Mouse (Mus musculus): ENCODE results near the gene Gpr55. TPM values are rescaled to one million over a fixed set of nuclear protein-coding genes. Genes with fewer than 3 reads are reported as not detected.

The Gpr55 gene
- polyA plus RNA-seq, 1 experiment from 2014 or later = not detected

GRCm38 (mm10) chr1:85942318-85942717 is 18.5 kb downstream of the Gpr55 start:
- Histone ChIP-seq H3K27me3 (replicated peaks; ENCODE audit: control insufficient read depth, insufficient read depth, low read length) (no peaks in the 10 kb centered on the region), H3K27ac (ENCODE audit: low read depth, low read length) (no peak overlapping the region), H3K4me3 (ENCODE audit: low read depth, low read length) (no peak overlapping the region), H3K36me3 (ENCODE audit: control insufficient read depth, insufficient read depth, low read length) (no peaks in the 10 kb centered on the region), H3K4me2 (ENCODE audit: low read length) (no peak overlapping the region), H3K4me1 (ENCODE audit: control insufficient read depth, insufficient read depth, low read length) (no peaks in the 10 kb centered on the region), H3K9ac (ENCODE audit: low read length) (no peak overlapping the region), H3K9me3 (replicated peaks; ENCODE audit: control insufficient read depth, low read length) (no peaks in the 10 kb centered on the region)
- 79% methylated on average over 8 of the region's 8 CpGs for WGBS
- ATAC-seq (no peak), DNase-seq (ENCODE audit: low spot score) (no peak)

DNA sequence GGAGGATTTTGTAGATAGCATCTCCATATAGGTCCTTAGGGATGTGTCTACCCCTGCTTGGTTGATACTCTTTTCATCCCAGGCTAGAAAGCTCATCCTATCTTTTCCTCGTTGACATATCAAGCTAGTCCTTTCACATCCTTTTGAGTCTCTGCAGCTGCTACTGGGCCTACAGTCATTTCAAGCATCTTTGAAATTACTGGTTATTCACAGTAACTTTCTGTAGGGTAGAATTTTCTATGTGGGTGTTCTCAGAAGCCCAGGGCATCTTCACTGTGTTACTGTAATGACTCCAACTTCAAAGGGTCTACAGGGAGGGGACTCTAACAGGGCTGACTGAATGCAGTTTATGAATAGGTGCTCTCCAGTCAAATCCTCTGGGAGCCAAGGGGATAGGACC is 23.5 kb downstream of the Gpr55 start:
- Histone ChIP-seq H3K4me1 (ENCODE audit: control insufficient read depth, insufficient read depth, low read length) (peaks cover 16% of the 10 kb centered on the region), H3K9ac (ENCODE audit: low read length) (no peak overlapping the region), H3K36me3 (ENCODE audit: control insufficient read depth, insufficient read depth, low read length) (no peaks in the 10 kb centered on the region), H3K27me3 (replicated peaks; ENCODE audit: control insufficient read depth, insufficient read depth, low read length) (no peaks in the 10 kb centered on the region), H3K4me2 (ENCODE audit: low read length) (no peak overlapping the region), H3K4me3 (ENCODE audit: low read depth, low read length) (no peak overlapping the region), H3K9me3 (replicated peaks; ENCODE audit: control insufficient read depth, low read length) (no peaks in the 10 kb centered on the region), H3K27ac (ENCODE audit: low read depth, low read length) (no peak overlapping the region)
- DNase-seq (ENCODE audit: low spot score) = no peak
- no peak for ATAC-seq
- WGBS = 88% methylated on average over 1 of the region's 1 CpGs

- WGBS = 63% methylated on average over 6 of the region's 6 CpGs
- H3K9me3 ChIP-seq (replicated peaks; ENCODE audit: control insufficient read depth, low read length) = no peaks in the 10 kb centered on the region
- no peak overlapping the region for H3K4me2 ChIP-seq (ENCODE audit: low read length)
- DNase-seq (ENCODE audit: low spot score) (no peak), ATAC-seq (no peak)
- H3K36me3 ChIP-seq (ENCODE audit: control insufficient read depth, insufficient read depth, low read length) = no peaks in the 10 kb centered on the region
- no peak overlapping the region for H3K27ac ChIP-seq (ENCODE audit: low read depth, low read length)
- H3K4me1 ChIP-seq (ENCODE audit: control insufficient read depth, insufficient read depth, low read length) = peaks cover 20% of the 10 kb centered on the region
- no peaks in the 10 kb centered on the region for H3K27me3 ChIP-seq (replicated peaks; ENCODE audit: control insufficient read depth, insufficient read depth, low read length)
- H3K9ac ChIP-seq (ENCODE audit: low read length) = no peak overlapping the region
- no peak overlapping the region for H3K4me3 ChIP-seq (ENCODE audit: low read depth, low read length)
These were observed 24.5 kb downstream of the Gpr55 start for GRCm38 (mm10) chr1:85936265-85936664.

GRCm38 (mm10) chr1:85935148-85935852 is 25.5 kb downstream of the Gpr55 start:
- no peak overlapping the region for H3K9ac ChIP-seq (ENCODE audit: low read length)
- no peaks in the 10 kb centered on the region for H3K9me3 ChIP-seq (replicated peaks; ENCODE audit: control insufficient read depth, low read length)
- 50% methylated on average over 8 of the region's 8 CpGs for WGBS
- ATAC-seq (no peak), DNase-seq (ENCODE audit: low spot score) (no peak)
- H3K4me1 ChIP-seq (ENCODE audit: control insufficient read depth, insufficient read depth, low read length) = peaks cover 25% of the 10 kb centered on the region
- no peak overlapping the region for H3K4me2 ChIP-seq (ENCODE audit: low read length)
- no peaks in the 10 kb centered on the region for H3K36me3 ChIP-seq (ENCODE audit: control insufficient read depth, insufficient read depth, low read length)
- no peaks in the 10 kb centered on the region for H3K27me3 ChIP-seq (replicated peaks; ENCODE audit: control insufficient read depth, insufficient read depth, low read length)
- H3K27ac ChIP-seq (ENCODE audit: low read depth, low read length) = no peak overlapping the region
- no peak overlapping the region for H3K4me3 ChIP-seq (ENCODE audit: low read depth, low read length)

DNA sequence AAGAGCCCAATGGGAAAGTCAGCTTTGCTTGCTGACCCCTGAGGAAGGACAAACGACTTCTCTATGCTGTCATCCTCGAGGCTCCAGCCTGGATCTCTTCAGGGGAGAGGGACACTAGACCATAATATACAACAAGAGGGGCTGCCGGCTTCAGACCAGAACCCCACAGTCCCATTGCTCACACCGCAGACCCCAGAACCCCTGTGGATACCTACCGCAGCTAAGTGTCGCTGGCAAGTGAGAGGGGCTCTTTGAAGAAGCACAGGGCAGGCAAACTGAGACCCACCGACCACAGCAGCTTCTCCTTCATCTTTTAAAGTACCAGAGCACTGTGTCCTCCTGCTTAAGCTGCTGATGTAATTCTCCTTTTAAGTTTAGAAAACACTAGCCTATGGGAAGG is 26.2 kb downstream of the Gpr55 start:
- H3K9ac ChIP-seq (ENCODE audit: low read length) = no peak overlapping the region
- no peak overlapping the region for H3K27ac ChIP-seq (ENCODE audit: low read depth, low read length)

DNA sequence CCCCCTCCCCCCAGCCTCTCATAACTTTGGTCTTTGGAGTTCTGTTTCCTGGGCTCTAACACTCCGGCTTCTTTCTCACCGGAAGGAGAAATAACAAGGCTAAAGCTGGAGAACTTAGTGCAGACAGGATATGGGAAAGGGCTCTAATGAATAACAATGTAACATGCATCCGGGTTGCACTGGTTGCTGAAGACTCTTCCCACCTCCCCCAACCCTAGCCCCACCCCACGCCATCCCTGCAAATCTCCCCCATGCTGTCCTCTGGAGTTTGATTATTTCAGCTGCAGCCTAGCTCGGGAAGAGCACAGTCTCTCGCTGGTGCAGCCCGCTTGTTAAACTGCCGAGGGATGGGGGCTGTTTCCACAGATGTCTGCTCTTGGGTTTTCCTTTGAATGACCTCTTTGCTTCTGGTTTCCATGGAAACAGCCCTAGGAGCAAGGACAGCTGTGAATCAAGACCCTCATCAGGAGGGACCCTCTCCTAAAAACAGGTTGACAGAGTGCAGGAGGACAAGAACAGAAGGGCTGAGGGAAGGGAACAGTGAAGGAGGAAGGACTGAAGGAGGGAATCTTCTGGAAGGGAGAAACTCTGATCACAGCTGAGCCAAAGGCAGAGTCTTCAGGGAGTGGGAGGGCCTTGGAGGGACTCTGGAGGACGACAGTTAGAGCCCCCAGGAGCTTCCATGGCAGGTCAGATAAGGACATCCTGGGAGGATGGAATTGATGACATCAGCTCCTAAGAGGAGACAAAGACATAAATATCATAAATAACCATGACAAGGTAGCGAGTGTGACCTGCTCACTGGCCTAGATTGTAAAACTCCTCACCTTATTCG is 27.0 kb downstream of the Gpr55 start:
- Histone ChIP-seq H3K4me2 (ENCODE audit: low read length) (peak overlapping the region; percentile 14; the same call in 1 of the 2 replicates), H3K36me3 (ENCODE audit: control insufficient read depth, insufficient read depth, low read length) (no peaks in the 10 kb centered on the region), H3K27ac (ENCODE audit: low read depth, low read length) (peak overlapping the region; percentile 10; the same call in 1 of the 2 replicates), H3K27me3 (replicated peaks; ENCODE audit: control insufficient read depth, insufficient read depth, low read length) (no peaks in the 10 kb centered on the region), H3K4me3 (ENCODE audit: low read depth, low read length) (no peak overlapping the region), H3K4me1 (ENCODE audit: control insufficient read depth, insufficient read depth, low read length) (peaks cover 28% of the 10 kb centered on the region), H3K9me3 (replicated peaks; ENCODE audit: control insufficient read depth, low read length) (no peaks in the 10 kb centered on the region), H3K9ac (ENCODE audit: low read length) (peak overlapping the region; percentile 32)
- ATAC-seq = peak; percentile 66
- peak; percentile 53 for DNase-seq (ENCODE audit: low spot score)
- 19% methylated on average over 11 of the region's 11 CpGs for WGBS

More for the DNA sequence above, 26.2 kb downstream of the Gpr55 start:
- DNase-seq (ENCODE audit: low spot score) = no peak
- H3K27me3 ChIP-seq (replicated peaks; ENCODE audit: control insufficient read depth, insufficient read depth, low read length) = no peaks in the 10 kb centered on the region
- no peak overlapping the region for H3K4me2 ChIP-seq (ENCODE audit: low read length)
- H3K4me1 ChIP-seq (ENCODE audit: control insufficient read depth, insufficient read depth, low read length) = peaks cover 25% of the 10 kb centered on the region
- no peak for ATAC-seq
- no peaks in the 10 kb centered on the region for H3K36me3 ChIP-seq (ENCODE audit: control insufficient read depth, insufficient read depth, low read length)
- H3K4me3 ChIP-seq (ENCODE audit: low read depth, low read length) = no peak overlapping the region
- WGBS = 18% methylated on average over 7 of the region's 7 CpGs
- no peaks in the 10 kb centered on the region for H3K9me3 ChIP-seq (replicated peaks; ENCODE audit: control insufficient read depth, low read length)

DNA sequence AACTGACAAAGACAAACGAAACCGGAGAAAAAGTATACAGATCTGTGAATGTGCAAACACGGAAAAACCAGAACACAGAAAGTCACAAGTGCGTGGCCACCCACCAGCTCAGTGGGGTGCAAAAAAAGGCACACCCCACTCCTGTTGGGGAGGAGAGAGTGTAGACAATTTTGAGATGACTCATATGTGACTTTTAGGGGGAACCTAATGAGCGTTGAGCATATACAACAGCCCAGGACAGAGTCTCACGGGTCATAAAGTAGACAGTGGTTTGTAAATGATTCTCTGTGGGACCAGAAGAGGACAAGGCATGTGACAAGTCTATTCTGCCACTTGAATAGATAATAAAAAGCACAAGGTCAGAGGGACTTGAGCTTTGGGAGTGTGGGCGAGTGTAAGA is 27.6 kb downstream of the Gpr55 start:
- H3K9me3 ChIP-seq (replicated peaks; ENCODE audit: control insufficient read depth, low read length) = no peaks in the 10 kb centered on the region
- H3K4me3 ChIP-seq (ENCODE audit: low read depth, low read length) = no peak overlapping the region
- peaks cover 33% of the 10 kb centered on the region for H3K4me1 ChIP-seq (ENCODE audit: control insufficient read depth, insufficient read depth, low read length)
- peak overlapping the region; percentile 10; the same call in 1 of the 2 replicates for H3K27ac ChIP-seq (ENCODE audit: low read depth, low read length)
- H3K4me2 ChIP-seq (ENCODE audit: low read length) = peak overlapping the region; percentile 14; the same call in 1 of the 2 replicates
- no peak for ATAC-seq
- H3K36me3 ChIP-seq (ENCODE audit: control insufficient read depth, insufficient read depth, low read length) = no peaks in the 10 kb centered on the region
- no peaks in the 10 kb centered on the region for H3K27me3 ChIP-seq (replicated peaks; ENCODE audit: control insufficient read depth, insufficient read depth, low read length)
- H3K9ac ChIP-seq (ENCODE audit: low read length) = no peak overlapping the region
- WGBS = 47% methylated on average over 7 of the region's 7 CpGs
- no peak for DNase-seq (ENCODE audit: low spot score)

- no peak overlapping the region for H3K4me2 ChIP-seq (ENCODE audit: low read length)
- no peak overlapping the region for H3K4me3 ChIP-seq (ENCODE audit: low read depth, low read length)
- H3K36me3 ChIP-seq (ENCODE audit: control insufficient read depth, insufficient read depth, low read length) = no peaks in the 10 kb centered on the region
- DNase-seq (ENCODE audit: low spot score) = no peak
- ATAC-seq = no peak
- peak overlapping the region; percentile 49 for H3K27ac ChIP-seq (ENCODE audit: low read depth, low read length)
- H3K4me1 ChIP-seq (ENCODE audit: control insufficient read depth, insufficient read depth, low read length) = peaks cover 41% of the 10 kb centered on the region
- no peaks in the 10 kb centered on the region for H3K9me3 ChIP-seq (replicated peaks; ENCODE audit: control insufficient read depth, low read length)
- 81% methylated on average over 5 of the region's 5 CpGs for WGBS
- no peaks in the 10 kb centered on the region for H3K27me3 ChIP-seq (replicated peaks; ENCODE audit: control insufficient read depth, insufficient read depth, low read length)
- H3K9ac ChIP-seq (ENCODE audit: low read length) = no peak overlapping the region
These were observed 29.6 kb downstream of the Gpr55 start for GRCm38 (mm10) chr1:85931170-85931569.

GRCm38 (mm10) chr1:85929406-85929805 is 31.4 kb downstream of the Gpr55 start:
- H3K4me3 ChIP-seq (ENCODE audit: low read depth, low read length) = no peak overlapping the region
- no peaks in the 10 kb centered on the region for H3K27me3 ChIP-seq (replicated peaks; ENCODE audit: control insufficient read depth, insufficient read depth, low read length)
- no peak overlapping the region for H3K4me2 ChIP-seq (ENCODE audit: low read length)
- no peak overlapping the region for H3K9ac ChIP-seq (ENCODE audit: low read length)
- H3K36me3 ChIP-seq (ENCODE audit: control insufficient read depth, insufficient read depth, low read length) = no peaks in the 10 kb centered on the region
- peak overlapping the region; percentile 89; the same call in 1 of the 2 replicates for H3K27ac ChIP-seq (ENCODE audit: low read depth, low read length)
- DNase-seq (ENCODE audit: low spot score) = no peak
- no peak for ATAC-seq
- peaks cover 41% of the 10 kb centered on the region for H3K4me1 ChIP-seq (ENCODE audit: control insufficient read depth, insufficient read depth, low read length)
- H3K9me3 ChIP-seq (replicated peaks; ENCODE audit: control insufficient read depth, low read length) = no peaks in the 10 kb centered on the region
- WGBS = 87% methylated on average over 6 of the region's 6 CpGs

Data from forebrain, embryonic 14.5 days (tissue).